Mouse (Mus musculus): Measurements from ENCODE around the gene Msi2. TPM values are rescaled to one million over a fixed set of nuclear protein-coding genes. Genes with fewer than 3 reads are reported as not detected.

Msi2 gene
- polyA plus RNA-seq, 1 experiment from 2014 or later: 16.8 TPM

DNA sequence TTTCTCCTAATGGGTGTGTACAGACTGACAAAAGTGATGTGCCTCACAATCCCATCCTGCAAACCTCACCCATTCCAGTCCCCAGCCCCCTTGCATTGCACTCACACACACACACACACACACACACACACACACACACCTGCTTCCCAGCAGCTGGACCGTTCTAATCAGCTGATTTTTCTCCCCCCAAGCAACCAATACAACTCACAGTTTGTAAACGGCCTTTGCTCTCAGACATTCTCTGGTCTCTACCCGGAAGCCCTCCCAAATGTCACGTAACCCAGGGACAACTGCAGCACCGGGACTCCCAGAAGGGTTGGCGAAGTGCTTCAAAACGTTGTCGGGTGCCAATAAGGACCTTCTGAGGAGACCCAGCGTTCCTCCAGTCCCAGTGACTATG, 57.9 kb downstream of the Msi2 start:
- no peak for DNase-seq (ENCODE audit: low spot score)
- H3K36me3 ChIP-seq: peaks cover 97% of the 10 kb centered on the region
- peaks cover 17% of the 10 kb centered on the region; the same call in 1 of the 2 replicates for H3K4me1 ChIP-seq
- no peak overlapping the region for H3K4me3 ChIP-seq
- 91% methylated on average over 9 of the region's 9 CpGs for WGBS
- H3K27ac ChIP-seq: no peak overlapping the region
- no peaks in the 10 kb centered on the region for H3K9me3 ChIP-seq (replicated peaks)
- H3K27me3 ChIP-seq (ENCODE audit: low read depth, poor library complexity, severe bottlenecking): no peaks in the 10 kb centered on the region

DNA sequence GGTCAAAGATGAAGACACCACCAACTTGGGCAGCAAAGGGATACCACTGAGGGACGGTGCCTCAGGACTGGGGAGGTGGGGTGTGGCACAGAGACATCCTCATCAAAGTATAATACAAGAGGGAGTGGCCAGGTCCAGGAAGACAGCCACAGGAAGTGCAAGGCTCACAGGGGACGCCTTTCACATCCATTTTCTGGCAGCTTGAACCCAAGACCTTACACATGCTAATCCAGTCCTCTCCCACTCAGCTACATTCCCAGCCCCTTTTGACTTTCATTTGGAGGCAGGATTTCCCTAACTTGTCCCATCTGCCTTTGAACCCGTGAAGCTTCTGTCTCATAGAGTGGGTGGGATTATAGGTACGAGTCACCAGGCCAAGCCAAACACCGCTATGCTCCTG, 59.4 kb downstream of the Msi2 start:
- 89% methylated on average over 5 of the region's 5 CpGs for WGBS
- no peak for DNase-seq (ENCODE audit: low spot score)
- Histone ChIP-seq H3K4me1 (peaks cover 13% of the 10 kb centered on the region; the same call in 1 of the 2 replicates), H3K27ac (no peak overlapping the region), H3K27me3 (ENCODE audit: low read depth, poor library complexity, severe bottlenecking) (no peaks in the 10 kb centered on the region), H3K36me3 (peaks cover 97% of the 10 kb centered on the region), H3K4me3 (no peak overlapping the region), H3K9me3 (replicated peaks) (no peaks in the 10 kb centered on the region)

DNA sequence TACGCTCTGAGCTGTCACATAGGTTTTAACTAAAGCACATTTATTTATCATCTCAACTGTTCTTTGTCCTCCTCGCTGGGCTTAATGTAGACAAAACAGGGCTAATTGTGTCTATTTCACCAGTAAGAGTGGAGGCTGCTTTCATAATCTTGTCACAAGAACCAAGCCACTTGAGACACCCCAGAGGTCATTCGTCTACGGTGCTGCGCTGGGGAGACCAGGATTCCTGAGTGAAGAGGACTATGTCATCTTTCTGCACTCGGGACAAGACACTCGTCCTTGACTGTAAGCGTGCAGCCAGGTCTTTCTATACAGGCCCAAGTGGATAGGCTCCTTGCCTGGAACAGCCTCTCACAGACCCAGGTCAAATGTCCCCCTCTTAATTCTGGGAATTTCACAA, 62.5 kb downstream of the Msi2 start:
- Histone ChIP-seq H3K9me3 (replicated peaks) (no peaks in the 10 kb centered on the region), H3K4me1 (peaks cover 4% of the 10 kb centered on the region), H3K27ac (no peak overlapping the region), H3K4me3 (no peak overlapping the region), H3K36me3 (peaks cover 93% of the 10 kb centered on the region), H3K27me3 (ENCODE audit: low read depth, poor library complexity, severe bottlenecking) (no peaks in the 10 kb centered on the region)
- WGBS: 94% methylated on average over 8 of the region's 8 CpGs
- DNase-seq (ENCODE audit: low spot score): no peak

DNA sequence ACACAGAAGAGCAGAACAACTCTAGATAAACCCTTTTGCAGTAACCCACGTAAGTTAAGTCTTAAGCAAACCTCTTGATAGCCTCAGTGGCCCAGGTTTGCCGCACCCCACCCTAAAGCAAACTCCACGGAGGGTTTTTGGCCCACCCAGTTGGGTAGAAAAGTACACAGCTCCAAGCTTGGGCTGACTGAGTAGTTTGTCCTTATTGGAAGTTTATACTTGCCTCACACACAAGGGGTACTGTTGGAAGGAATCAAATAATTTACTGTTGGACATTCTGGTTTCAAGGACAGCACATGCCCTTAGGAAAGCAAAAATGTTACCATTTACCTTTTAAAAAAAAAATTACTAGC, 63.1 kb downstream of the Msi2 start:
- peaks cover 10% of the 10 kb centered on the region for H3K4me1 ChIP-seq
- 93% methylated on average over 3 of the region's 3 CpGs for WGBS
- H3K9me3 ChIP-seq (replicated peaks): no peaks in the 10 kb centered on the region
- H3K27ac ChIP-seq: no peak overlapping the region
- no peak for DNase-seq (ENCODE audit: low spot score)
- H3K27me3 ChIP-seq (ENCODE audit: low read depth, poor library complexity, severe bottlenecking): no peaks in the 10 kb centered on the region
- no peak overlapping the region for H3K4me3 ChIP-seq
- H3K36me3 ChIP-seq: peaks cover 93% of the 10 kb centered on the region

DNA sequence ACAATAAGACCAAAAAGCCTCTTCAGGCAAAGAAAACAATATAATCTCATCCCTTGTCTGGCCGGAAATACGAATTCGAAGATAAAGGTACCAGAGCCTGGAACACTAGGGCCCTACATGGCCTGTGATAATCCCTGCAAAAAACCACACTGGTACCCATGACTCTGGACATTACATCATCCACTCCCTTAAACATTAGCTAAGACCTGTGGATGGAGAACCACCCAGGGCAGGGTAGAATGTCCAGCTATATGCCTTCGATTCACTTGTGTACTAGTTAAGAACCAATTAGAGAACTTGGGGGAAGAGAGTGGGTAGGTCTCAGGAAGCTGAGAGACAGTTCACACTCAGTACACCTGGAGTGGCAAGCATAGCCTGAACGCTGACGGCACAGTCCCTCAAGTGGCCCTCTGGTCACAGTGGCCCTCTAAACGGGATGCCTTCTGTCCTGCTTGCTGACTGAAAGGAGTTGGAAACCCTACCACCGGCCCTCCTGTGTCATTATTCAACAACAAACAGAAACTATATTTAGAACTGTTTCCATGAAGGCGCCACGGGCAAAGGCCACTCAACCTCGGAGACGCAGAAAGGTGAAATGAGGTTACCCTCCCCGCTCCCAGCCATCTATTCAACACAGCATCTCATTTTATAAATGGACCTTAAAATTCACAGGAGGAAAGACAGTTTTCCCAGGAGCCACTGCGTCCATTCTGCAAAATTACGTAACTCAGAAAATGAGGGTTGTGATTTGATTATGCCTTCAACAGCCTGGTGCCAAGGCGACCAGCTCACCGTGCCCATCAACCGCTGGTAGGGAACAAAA, 63.7 kb downstream of the Msi2 start:
- H3K4me1 ChIP-seq: peaks cover 10% of the 10 kb centered on the region

DNA sequence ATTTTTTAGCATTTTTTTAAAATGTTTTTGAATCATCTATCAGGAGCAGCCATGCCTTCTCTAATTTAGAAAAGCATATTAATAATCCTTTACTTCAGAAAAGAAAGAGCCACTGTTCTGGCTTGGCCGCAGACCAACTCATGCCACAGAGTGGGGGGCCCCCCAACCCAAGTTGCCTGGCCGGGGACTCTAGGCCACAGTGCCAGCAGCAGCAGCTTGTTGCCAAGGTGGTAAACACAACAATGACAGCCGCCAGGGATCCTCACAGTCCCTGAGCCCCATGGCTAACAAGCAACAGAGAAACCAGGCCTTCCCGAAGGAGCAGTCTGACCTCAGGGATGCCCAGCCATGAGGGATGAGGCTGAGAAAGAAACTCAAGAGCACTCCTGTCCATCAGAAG, 68.0 kb downstream of the Msi2 start:
- H3K4me1 ChIP-seq: peaks cover 26% of the 10 kb centered on the region
- no peak overlapping the region for H3K4me3 ChIP-seq
- H3K36me3 ChIP-seq: peaks cover 87% of the 10 kb centered on the region
- H3K9me3 ChIP-seq (replicated peaks): no peaks in the 10 kb centered on the region
- no peak for DNase-seq (ENCODE audit: low spot score)
- H3K27me3 ChIP-seq (ENCODE audit: low read depth, poor library complexity, severe bottlenecking): no peaks in the 10 kb centered on the region
- 77% methylated on average over 4 of the region's 4 CpGs for WGBS
- no peak overlapping the region for H3K27ac ChIP-seq

More for the DNA sequence above, 63.7 kb downstream of the Msi2 start:
- H3K36me3 ChIP-seq: peaks cover 88% of the 10 kb centered on the region
- no peaks in the 10 kb centered on the region for H3K27me3 ChIP-seq (ENCODE audit: low read depth, poor library complexity, severe bottlenecking)
- no peak for DNase-seq (ENCODE audit: low spot score)
- H3K27ac ChIP-seq: no peak overlapping the region
- no peak overlapping the region for H3K4me3 ChIP-seq
- 94% methylated on average over 18 of the region's 18 CpGs for WGBS
- no peaks in the 10 kb centered on the region for H3K9me3 ChIP-seq (replicated peaks)

DNA sequence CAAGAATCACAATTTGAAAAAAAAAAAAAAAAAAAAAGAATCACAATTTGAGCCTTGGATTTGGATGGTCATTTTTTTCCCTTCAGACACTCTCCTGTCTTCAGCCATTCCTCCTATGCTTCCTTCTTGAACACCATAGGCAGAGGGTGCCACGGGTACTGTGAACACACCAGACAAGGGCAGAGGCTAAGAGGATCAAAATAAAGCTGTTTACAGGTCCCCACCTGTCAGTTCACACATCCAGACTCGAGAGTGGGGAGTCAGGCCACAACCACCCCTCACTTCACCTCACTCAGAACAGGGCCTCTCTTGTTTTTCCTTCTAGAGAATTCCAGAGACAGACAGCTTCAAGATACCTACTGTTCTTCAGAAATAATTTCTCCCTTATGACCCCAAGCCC, 69.3 kb downstream of the Msi2 start:
- Histone ChIP-seq H3K27me3 (ENCODE audit: low read depth, poor library complexity, severe bottlenecking) (no peaks in the 10 kb centered on the region), H3K4me3 (no peak overlapping the region), H3K36me3 (peaks cover 87% of the 10 kb centered on the region), H3K4me1 (peaks cover 27% of the 10 kb centered on the region), H3K9me3 (replicated peaks) (no peaks in the 10 kb centered on the region), H3K27ac (no peak overlapping the region)
- WGBS: 69% methylated on average over 2 of the region's 2 CpGs
- DNase-seq (ENCODE audit: low spot score): no peak

DNA sequence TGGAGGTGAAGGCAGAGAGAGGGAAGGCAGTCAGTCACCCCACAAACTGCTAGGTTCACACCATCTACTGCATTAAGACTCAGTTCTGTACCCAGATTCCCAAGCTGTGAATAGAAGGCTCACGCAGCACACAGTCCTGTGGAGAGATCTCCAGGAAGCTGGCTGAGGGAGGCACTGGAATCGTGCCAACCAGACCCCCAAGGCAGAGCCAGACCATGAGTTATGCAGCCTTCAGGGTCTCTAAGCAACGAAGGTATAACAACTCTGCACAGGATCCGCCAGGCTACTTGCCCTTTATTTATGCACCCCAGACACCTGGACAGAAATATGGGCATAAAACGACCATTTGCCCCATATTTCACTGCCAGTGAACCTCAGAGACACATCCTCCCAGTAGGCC, 69.9 kb downstream of the Msi2 start:
- Histone ChIP-seq H3K27ac (no peak overlapping the region), H3K27me3 (ENCODE audit: low read depth, poor library complexity, severe bottlenecking) (no peaks in the 10 kb centered on the region), H3K9me3 (replicated peaks) (no peaks in the 10 kb centered on the region), H3K4me1 (peaks cover 27% of the 10 kb centered on the region), H3K4me3 (no peak overlapping the region), H3K36me3 (peaks cover 86% of the 10 kb centered on the region)
- 75% methylated on average over 5 of the region's 5 CpGs for WGBS
- DNase-seq (ENCODE audit: low spot score): no peak

DNA sequence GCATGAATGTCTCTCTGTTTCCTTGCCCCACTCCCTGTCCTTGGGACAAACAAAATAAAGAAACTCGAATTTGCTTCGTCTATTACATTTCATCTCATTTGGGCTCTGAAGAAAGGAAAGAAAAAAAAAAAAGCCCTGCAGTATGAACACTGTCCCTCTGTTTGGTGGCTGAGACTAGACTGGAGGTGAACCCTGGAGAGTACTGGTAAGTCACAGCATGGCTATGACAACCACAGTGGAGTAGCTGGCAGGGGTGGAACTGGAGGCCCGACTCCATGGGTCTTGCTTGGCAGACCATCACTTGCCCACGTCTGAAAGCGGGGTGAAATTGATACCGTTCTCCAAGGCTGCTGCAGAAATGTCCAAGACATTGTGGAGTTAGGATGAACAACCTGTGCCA, 71.8 kb downstream of the Msi2 start:
- Histone ChIP-seq H3K4me1 (peaks cover 30% of the 10 kb centered on the region), H3K27ac (no peak overlapping the region), H3K27me3 (ENCODE audit: low read depth, poor library complexity, severe bottlenecking) (no peaks in the 10 kb centered on the region), H3K36me3 (peaks cover 79% of the 10 kb centered on the region), H3K4me3 (no peak overlapping the region), H3K9me3 (replicated peaks) (no peaks in the 10 kb centered on the region)
- DNase-seq (ENCODE audit: low spot score): no peak
- WGBS: 92% methylated on average over 6 of the region's 6 CpGs

DNA sequence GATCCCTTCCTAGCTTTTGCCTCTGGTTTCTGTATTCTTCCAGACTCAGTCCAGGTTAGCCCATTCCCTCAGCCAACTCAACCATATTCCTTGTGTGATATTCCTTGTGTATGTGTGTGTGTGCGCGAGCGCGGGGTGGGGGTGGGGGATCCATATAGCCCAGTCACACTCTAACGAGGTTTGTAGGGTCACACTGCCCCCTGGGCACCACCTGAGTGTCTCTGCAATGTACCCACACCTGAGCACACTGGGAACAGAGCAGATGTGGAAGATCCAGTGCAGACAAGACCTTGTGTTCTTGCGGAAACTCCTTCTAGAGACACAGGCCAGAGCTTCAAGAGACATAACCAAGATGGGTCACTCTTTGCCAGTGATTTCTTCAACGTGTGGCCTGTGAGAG, 72.5 kb downstream of the Msi2 start:
- Histone ChIP-seq H3K27ac (no peak overlapping the region), H3K4me3 (no peak overlapping the region), H3K9me3 (replicated peaks) (no peaks in the 10 kb centered on the region), H3K36me3 (peaks cover 84% of the 10 kb centered on the region), H3K27me3 (ENCODE audit: low read depth, poor library complexity, severe bottlenecking) (no peaks in the 10 kb centered on the region), H3K4me1 (peaks cover 35% of the 10 kb centered on the region)
- 70% methylated on average over 7 of the region's 7 CpGs for WGBS
- no peak for DNase-seq (ENCODE audit: low spot score)

DNA sequence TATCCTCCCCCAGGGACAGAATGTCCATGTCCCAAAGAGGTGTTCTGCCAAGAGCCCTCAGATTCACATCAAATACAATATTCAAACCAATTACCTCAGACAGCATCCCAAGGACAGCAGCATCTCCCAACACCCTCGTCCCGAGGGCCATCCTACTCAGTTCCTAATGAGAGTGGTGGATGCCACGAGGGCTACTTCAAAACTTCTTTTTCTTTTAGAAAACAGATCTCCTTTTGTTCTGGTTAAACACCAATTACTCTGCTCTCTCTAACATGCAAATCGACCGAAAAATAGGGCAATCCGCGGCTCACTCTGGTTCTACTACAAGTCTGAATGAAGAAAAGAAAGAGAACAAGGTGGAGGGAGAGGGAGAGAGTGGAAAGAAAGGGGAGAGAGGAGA, 73.6 kb downstream of the Msi2 start:
- 62% methylated on average over 7 of the region's 7 CpGs for WGBS
- H3K27ac ChIP-seq: no peak overlapping the region
- no peaks in the 10 kb centered on the region for H3K9me3 ChIP-seq (replicated peaks)
- no peak overlapping the region for H3K4me3 ChIP-seq
- H3K4me1 ChIP-seq: peaks cover 30% of the 10 kb centered on the region
- peaks cover 89% of the 10 kb centered on the region for H3K36me3 ChIP-seq
- no peak for DNase-seq (ENCODE audit: low spot score)
- no peaks in the 10 kb centered on the region for H3K27me3 ChIP-seq (ENCODE audit: low read depth, poor library complexity, severe bottlenecking)

DNA sequence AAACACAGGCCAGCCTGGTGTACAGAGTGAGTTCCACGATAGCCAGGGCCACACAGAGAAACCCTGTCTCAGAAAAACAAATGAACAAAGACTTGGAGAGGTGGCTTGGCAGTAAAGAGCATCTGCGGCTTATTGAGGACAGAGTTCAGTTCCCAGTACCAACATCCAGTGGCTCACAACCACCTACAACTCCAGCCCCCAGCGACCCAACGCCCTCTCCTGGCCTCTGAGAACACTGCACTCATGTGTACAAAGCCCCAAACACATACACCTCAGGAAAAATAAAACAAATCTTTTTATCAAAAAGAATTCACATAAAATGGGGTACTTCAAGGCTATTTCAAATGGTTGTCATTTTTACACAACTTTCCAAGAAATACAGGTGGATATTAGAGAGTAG, 78.5 kb downstream of the Msi2 start:
- no peak overlapping the region for H3K27ac ChIP-seq
- no peaks in the 10 kb centered on the region for H3K9me3 ChIP-seq (replicated peaks)
- H3K36me3 ChIP-seq: peaks cover 76% of the 10 kb centered on the region
- DNase-seq (ENCODE audit: low spot score): no peak
- no peak overlapping the region for H3K4me3 ChIP-seq
- H3K4me1 ChIP-seq: peaks cover 48% of the 10 kb centered on the region
- H3K27me3 ChIP-seq (ENCODE audit: low read depth, poor library complexity, severe bottlenecking): no peaks in the 10 kb centered on the region
- WGBS: 69% methylated on average over 4 of the region's 4 CpGs

DNA sequence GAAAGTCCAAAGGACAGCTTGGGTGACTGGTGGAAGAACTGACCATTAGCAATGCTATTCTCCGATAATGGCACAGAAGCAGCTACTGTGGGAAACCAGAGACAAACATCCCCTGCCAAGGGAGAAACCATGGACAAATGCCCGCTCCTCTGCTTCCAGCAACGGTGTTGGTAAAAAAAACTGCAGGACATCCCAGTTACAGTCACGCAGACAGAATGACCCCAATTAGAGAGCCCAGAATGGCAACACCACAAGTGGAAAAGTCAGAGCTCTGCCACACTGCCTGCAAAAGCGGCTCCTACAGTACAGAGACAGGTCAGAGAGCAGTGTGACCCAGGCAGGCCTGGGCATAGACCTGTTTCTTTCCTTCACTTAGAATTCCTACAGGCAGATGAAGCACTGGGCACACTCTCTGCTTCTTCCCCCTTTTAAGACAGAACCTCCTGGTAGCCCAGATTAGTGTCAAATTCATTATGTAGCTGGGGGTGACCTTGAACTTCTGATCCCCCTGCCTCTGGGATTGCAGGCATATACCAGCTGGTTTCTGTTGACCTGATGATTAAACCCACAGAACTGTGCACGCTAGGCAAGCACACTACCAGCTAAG, 79.3 kb downstream of the Msi2 start:
- DNase-seq (ENCODE audit: low spot score): no peak
- Histone ChIP-seq H3K4me1 (peaks cover 54% of the 10 kb centered on the region), H3K9me3 (replicated peaks) (no peaks in the 10 kb centered on the region), H3K27ac (no peak overlapping the region), H3K36me3 (peaks cover 74% of the 10 kb centered on the region), H3K4me3 (no peak overlapping the region), H3K27me3 (ENCODE audit: low read depth, poor library complexity, severe bottlenecking) (no peaks in the 10 kb centered on the region)
- WGBS: 79% methylated on average over 6 of the region's 6 CpGs
